Mouse (Mus musculus) ES-E14 (cell line): ENCODE data around the gene Tmem150b. TPM values are rescaled to one million over a fixed set of nuclear protein-coding genes. Genes with fewer than 3 reads are reported as not detected.
A peak's percentile ranks its signal among the peaks of the same experiment; 100 is the strongest.

Source experiments
- DNase-seq: peaks from one replicate; pipeline ENCODE4 v3.0.0-alpha.2; 2013; ENCODE audit warnings: low read depth, low spot score
- H3K27ac ChIP-seq: 2 replicates; pipeline ENCODE4 v1.5.1; 2012; ENCODE audit warnings: low read depth, mild to moderate bottlenecking, low read length, moderate library complexity, mixed read lengths; ENCODE audit not compliant: poor library complexity, insufficient read depth, severe bottlenecking
- H3K36me3 ChIP-seq: 2 replicates; pipeline ENCODE4 v1.6.1; 2012; ENCODE audit warnings: mild to moderate bottlenecking, low read length, moderate library complexity, mixed read lengths; ENCODE audit not compliant: control insufficient read depth, poor library complexity, insufficient read depth, severe bottlenecking
- H3K4me1 ChIP-seq, 2 experiments: fragments of 150-350 bp in 1 of 2; sonication (generic) in 1 of 2; 2 replicates each; pipeline ENCODE4 v1.6.1; 2012; ENCODE audit warnings: low read length in 2 of 2, mild to moderate bottlenecking in 1 of 2, mixed read lengths in 1 of 2; ENCODE audit not compliant: control insufficient read depth in 2 of 2, insufficient read depth in 2 of 2, poor library complexity in 1 of 2
- H3K4me3 ChIP-seq, 2 experiments: fragments of 150-350 bp in 1 of 2; sonication (generic) in 1 of 2; 2 replicates each; pipeline ENCODE4 v1.5.1; 2012; ENCODE audit warnings: low read length in 2 of 2, low read depth in 1 of 2, mild to moderate bottlenecking in 1 of 2, mixed read lengths in 1 of 2; ENCODE audit not compliant: insufficient read depth in 1 of 2, poor library complexity in 1 of 2, severe bottlenecking in 1 of 2
- H3K9ac ChIP-seq: 2 replicates; pipeline ENCODE4 v1.6.1; 2012; ENCODE audit warnings: low read depth, mild to moderate bottlenecking, low read length, mixed read lengths; ENCODE audit not compliant: poor library complexity, insufficient read depth, severe bottlenecking
- H3K9me3 ChIP-seq: fragments of 150-350 bp; sonication (generic); 2 replicates; pipeline ENCODE4 v1.6.1; 2012; ENCODE audit warnings: low read depth, mild to moderate bottlenecking, low read length; ENCODE audit not compliant: control insufficient read depth, insufficient read depth
- CHD2 ChIP-seq: IDR thresholded peaks from 2 replicates; pipeline ENCODE4 v1.6.1; 2014; ENCODE audit warnings: mild to moderate bottlenecking, low read depth, low read length, inconsistent platforms
- HCFC1 ChIP-seq: IDR thresholded peaks from 2 replicates; pipeline ENCODE4 v1.6.1; 2012; ENCODE audit warnings: low read length, inconsistent platforms, borderline replicate concordance; ENCODE audit not compliant: insufficient read depth
- MAFK ChIP-seq: IDR thresholded peaks from 2 replicates; pipeline ENCODE4 v1.6.1; 2014; ENCODE audit warnings: mild to moderate bottlenecking, low read depth, low read length, inconsistent platforms; ENCODE audit not compliant: insufficient read depth
- ZC3H11A ChIP-seq: IDR thresholded peaks from 2 replicates; pipeline ENCODE4 v1.6.1; 2012; ENCODE audit warnings: low read depth, mild to moderate bottlenecking, inconsistent platforms, low read length, borderline replicate concordance
- ZNF384 ChIP-seq: IDR thresholded peaks from 2 replicates; pipeline ENCODE4 v1.6.1; 2012; ENCODE audit warnings: low read depth, low read length, inconsistent platforms
- in situ Hi-C, 2 experiments: fragments of 600-800 bp; cut with MboI; formaldehyde crosslinking; loops; one replicate each; pipeline ENCODE4 v1.15.1; 2025; ENCODE audit warnings: low sequenced_read_pairs in 2 of 2, inconsistent platforms in 1 of 2; ENCODE audit not compliant: unreplicated experiment in 2 of 2
- total RNA-seq: library from RNA; depleted of rRNA; stranded (reverse); fragments of 300-350 nt; gene quantifications from 2 replicates; pipeline ENCODE4 v1.2.3, GENCODE M21; 2012

Tmem150b gene
- total RNA-seq, 1 experiment: 0.94 TPM

DNA sequence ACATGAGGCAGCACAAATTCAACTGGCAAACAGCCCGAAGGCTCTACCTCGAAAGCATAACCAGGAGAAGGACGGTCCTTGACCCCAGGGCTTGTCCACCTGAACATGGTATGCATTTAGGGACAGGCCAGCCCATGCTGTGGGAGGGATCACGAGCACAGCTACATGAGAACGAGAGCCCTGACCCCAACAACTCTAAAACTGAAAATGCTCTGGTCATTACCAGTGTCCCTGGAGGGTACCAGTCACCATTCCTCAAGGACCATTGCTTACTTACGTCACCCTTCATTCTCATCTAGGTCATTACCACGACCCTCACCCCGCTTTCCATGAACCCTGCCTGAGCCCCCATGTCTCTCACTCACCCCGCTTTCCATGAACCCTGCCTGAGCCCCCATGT is 55.9 kb downstream of the Tmem150b start:
- TF ChIP-seq HCFC1 (no peak), ZC3H11A (no peak), CHD2 (no peak), ZNF384 (no peak), MAFK (no peak)
- Histone ChIP-seq H3K4me3 (no peak overlapping the region), H3K36me3 (peaks cover 4% of the 10 kb centered on the region; the same call in 1 of the 2 replicates), H3K27ac (no peak overlapping the region), H3K9ac (no peak overlapping the region), H3K9me3 (no peaks in the 10 kb centered on the region), H3K4me1 (peaks cover 0 to 5% of the 10 kb centered on the region in 2 experiments; a peak in 2 of 4 replicates)
- DNase-seq: no peak
- in situ Hi-C loops: no loop called here

- Histone ChIP-seq H3K9ac (no peak overlapping the region), H3K9me3 (no peaks in the 10 kb centered on the region), H3K27ac (no peak overlapping the region; the same call in 1 of the 2 replicates), H3K4me1 (peaks cover 0 to 5% of the 10 kb centered on the region in 2 experiments; a peak in 2 of 4 replicates), H3K4me3 (0 out of 4 replicates have a peak overlapping the region, but pooled peaks of 1 of the 2 experiments have one; percentile 11), H3K36me3 (peaks cover 4% of the 10 kb centered on the region; the same call in 1 of the 2 replicates)
- in situ Hi-C loops: no loop called here
- no peak for TF ChIP-seq ZNF384
- TF ChIP-seq ZC3H11A: no peak
- TF ChIP-seq CHD2: no peak
- TF ChIP-seq HCFC1: no peak
- no peak for TF ChIP-seq MAFK
- DNase-seq: no peak
Measured at GRCm38 (mm10) chr7:4668506-4668905, 56.5 kb downstream of the Tmem150b start.

DNA sequence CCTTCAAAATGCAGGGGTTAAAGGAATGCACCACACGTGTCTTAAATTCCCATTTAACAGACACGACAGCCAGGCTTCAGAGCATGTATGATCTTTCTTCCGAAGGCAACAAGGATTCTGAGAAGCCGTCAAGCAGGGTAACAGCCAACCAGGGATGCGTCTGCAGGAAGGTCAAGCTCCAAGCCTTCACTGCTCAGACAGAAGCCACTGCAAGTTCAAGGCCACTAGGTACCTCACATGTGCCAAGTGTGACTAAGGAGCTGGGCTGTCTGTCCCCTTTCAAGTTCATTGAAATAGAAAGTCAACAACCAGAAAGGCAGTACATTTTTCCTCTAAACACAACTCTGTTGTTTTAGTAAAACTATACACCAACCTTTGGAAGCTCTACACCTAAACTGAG is 58.2 kb downstream of the Tmem150b start:
- in situ Hi-C loops: no loop called here
- DNase-seq: no peak
- Histone ChIP-seq H3K4me1 (peaks cover 0 to 14% of the 10 kb centered on the region in 2 experiments; a peak in 2 of 4 replicates), H3K36me3 (peaks cover 7% of the 10 kb centered on the region; the same call in 1 of the 2 replicates), H3K9me3 (no peaks in the 10 kb centered on the region), H3K9ac (no peak overlapping the region), H3K27ac (no peak overlapping the region), H3K4me3 (no peak overlapping the region)
- no peak for TF ChIP-seq HCFC1
- TF ChIP-seq ZC3H11A: no peak
- no peak for TF ChIP-seq MAFK
- no peak for TF ChIP-seq CHD2

DNA sequence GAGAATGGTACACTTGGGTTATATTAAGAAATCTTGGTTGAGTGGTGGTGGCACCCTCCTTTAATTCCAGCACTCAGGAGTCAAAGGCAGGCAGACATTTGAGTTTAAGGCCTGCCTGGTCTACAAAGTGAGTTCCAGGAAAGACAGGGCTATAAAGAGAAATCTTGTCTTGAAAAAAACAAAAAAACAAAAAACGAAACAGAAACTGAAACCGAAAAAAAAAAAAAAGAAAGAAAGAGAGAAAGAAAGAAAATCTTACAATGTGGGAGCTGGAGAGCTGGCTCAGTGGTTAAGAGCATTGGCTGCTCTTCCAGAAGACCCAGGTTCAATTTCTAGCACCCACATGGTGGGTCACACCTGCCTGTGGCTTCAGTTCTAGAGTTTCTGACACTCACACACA is 61.3 kb downstream of the Tmem150b start:
- DNase-seq: no peak
- no peak for TF ChIP-seq ZNF384
- TF ChIP-seq HCFC1: no peak
- no peak for TF ChIP-seq ZC3H11A
- TF ChIP-seq MAFK: no peak
- TF ChIP-seq CHD2: no peak
- Histone ChIP-seq H3K9me3 (no peaks in the 10 kb centered on the region), H3K36me3 (peaks cover 5% of the 10 kb centered on the region; the same call in 1 of the 2 replicates), H3K4me3 (no peak overlapping the region), H3K27ac (no peak overlapping the region), H3K4me1 (peaks cover 0 to 11% of the 10 kb centered on the region in 2 experiments; a peak in 2 of 4 replicates), H3K9ac (no peak overlapping the region)
- in situ Hi-C loops: no loop called here
